Mouse (Mus musculus) CD4-positive helper T cell, adult 2 months (primary cell): Measurements from ENCODE around the gene Tomm34.

Experiments used
- DNase-seq: peaks from one replicate; pipeline ENCODE4 v3.0.0-alpha.2; 2012; ENCODE audit warnings: low read depth, missing footprints, low spot score

Tomm34 gene

DNA sequence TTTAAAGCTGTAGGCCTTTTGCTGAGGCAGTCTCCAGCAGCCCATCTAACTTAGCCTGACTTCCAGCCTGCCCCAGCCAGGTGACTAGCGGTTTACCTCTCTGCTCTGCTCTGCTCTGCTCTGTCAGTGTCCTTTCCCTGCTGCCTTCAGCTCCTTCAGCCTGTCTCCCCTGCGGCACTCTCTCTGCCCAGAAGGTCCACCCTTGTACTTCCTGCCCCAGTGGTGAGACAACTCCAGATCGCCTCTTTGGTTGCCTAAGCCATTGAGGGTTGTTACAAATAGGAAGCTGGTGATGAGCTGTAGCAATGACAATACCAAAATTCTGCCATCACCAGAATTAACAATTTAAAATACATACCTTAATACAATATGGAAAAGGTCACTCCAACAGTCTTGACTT is 60.0 kb downstream of the Tomm34 start:
- DNase-seq, result no peak

DNA sequence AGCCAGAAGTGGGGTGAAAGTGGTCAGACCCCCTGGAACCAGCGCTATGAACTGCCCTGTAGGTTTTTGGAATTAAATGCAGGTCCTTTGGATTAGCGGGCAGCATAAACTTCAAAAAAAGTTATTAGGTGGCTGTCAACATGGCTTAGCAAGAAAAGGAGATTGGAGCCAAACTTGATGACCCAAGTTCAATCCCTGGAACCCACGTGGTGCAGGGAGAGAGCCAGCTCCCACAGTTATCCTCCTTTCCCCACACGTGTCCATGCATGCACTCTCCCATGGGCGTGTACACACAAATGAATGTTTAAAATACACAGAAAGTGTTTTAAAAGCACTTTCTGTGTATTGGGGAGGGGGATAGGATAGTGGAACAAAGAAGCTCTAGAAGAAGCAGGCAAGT is 60.5 kb downstream of the Tomm34 start:
- DNase-seq, result no peak

DNA sequence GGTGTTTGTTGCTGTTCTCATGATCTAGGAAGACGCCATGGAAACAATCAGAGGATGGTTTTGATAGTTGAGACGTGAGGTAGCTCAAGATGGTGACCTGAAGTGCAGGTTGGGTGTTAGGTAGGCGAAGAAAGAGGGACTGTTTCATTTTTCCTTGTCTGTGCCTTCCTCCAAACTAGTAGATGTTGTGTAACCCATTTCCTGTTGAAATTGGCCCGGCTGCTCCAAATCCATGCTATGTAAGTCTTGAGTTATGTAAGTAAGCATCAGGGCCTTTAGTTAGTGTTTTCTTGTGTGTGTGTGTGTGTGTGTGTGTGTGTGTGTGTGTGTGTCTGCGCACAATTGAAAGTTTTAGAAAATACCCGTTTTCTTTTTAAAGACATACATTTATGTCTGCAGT is 61.7 kb downstream of the Tomm34 start:
- DNase-seq, result no peak

- no peak for DNase-seq
Measured at GRCm38 (mm10) chr2:164007987-164008545, 62.9 kb downstream of the Tomm34 start.

DNA sequence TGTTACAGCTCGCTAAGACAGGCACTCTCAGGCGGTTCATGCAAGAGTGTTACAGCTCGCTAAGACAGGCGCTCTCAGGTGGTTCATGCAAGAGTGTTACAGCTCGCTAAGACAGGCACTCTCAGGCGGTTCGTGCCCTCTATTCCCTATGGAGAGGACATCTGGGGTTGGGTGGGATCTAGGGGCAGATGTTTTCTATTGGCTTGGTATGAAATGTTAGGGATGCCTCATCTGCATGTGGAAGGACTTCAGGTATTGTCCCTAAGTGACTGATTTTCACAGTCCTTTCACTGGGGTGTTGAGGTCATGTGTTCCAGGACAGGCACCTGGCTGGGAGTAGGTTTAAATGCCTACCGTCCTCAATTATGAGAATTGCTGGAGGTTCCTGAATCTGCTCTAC is 63.4 kb downstream of the Tomm34 start:
- DNase-seq, result no peak

DNA sequence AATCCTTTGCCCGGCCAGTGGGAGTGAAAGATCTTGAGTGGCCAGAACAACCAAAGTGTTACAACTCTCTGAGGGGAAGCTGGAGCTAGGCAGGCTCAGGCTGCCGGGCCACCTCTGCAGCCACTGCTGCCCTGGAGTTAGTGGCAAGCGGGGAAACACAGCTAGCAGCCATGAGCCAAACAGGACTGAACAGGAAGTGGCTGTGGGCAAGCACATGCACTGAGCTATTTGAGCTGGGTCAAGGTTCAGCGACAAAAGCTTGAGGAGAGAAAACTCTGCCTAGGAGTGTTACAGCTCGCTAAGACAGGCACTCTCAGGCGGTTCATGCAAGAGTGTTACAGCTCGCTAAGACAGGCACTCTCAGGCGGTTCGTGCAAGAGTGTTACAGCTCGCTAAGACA is 64.0 kb downstream of the Tomm34 start:
- peak; percentile 49 for DNase-seq

GRCm38 (mm10) chr2:164004503-164004902 is 66.5 kb downstream of the Tomm34 start:
- no peak for DNase-seq
